Mouse (Mus musculus) E14TG2a.4 (cell line): ENCODE data around the gene Slc16a4.

Experiments used
- CTCF ChIP-seq: conservative IDR thresholded peaks from 2 replicates; pipeline ENCODE4 v1.5.1; 2014; ENCODE audit warnings: low read length
- POU5F1 ChIP-seq: IDR thresholded peaks from 2 replicates; pipeline ENCODE4 v1.6.1; 2014; ENCODE audit warnings: low read length, borderline replicate concordance

DNA sequence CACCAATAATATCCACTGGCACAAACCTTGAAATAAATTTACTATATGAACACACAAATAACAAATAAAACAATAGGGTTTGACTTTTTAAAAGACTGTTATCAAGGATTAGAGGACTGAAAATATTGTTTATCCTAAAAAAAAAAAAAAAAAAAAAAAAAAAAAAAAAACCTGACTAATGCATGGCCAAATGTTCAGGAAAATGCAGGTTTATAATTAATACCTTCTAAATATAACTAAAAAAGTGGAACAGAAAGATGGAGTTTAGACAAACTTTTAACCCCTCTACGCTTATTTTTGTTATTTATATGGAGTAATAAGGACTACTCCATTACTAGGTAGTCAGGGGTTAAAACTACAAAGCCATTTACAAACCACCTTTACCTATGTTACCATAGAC, 35.4 kb downstream of the Slc16a4 start:
- TF ChIP-seq CTCF, result no peak
- no peak for TF ChIP-seq POU5F1
